Mouse (Mus musculus) CH12.LX (cell line): Measurements from ENCODE around the gene Dusp22. TPM values are rescaled to one million over a fixed set of nuclear protein-coding genes. Genes with fewer than 3 reads are reported as not detected.

Experiments used
- DNase-seq: peaks from one replicate; pipeline ENCODE4 v3.0.0-alpha.2; 2013; ENCODE audit errors: extremely low read depth
- H3K27ac ChIP-seq: 2 replicates; pipeline ENCODE4 v1.5.1; 2012; ENCODE audit warnings: low read depth, mild to moderate bottlenecking, control low read depth, moderate library complexity; ENCODE audit not compliant: insufficient read depth
- H3K27me3 ChIP-seq: replicated peaks from 2 replicates; pipeline ENCODE3; 2012; ENCODE audit warnings: inconsistent platforms
- H3K36me3 ChIP-seq, 2 experiments: replicated peaks in 1 of 2; 2 replicates each; pipeline versions ENCODE3 to v1.6.1; 2012; ENCODE audit warnings: inconsistent platforms in 1 of 2, low read length in 1 of 2, mild to moderate bottlenecking in 1 of 2, mixed read lengths in 1 of 2, moderate library complexity in 1 of 2; ENCODE audit not compliant: control insufficient read depth in 1 of 2, insufficient read depth in 1 of 2
- H3K4me1 ChIP-seq, 2 experiments: 2 replicates each; pipeline ENCODE4 v1.6.1; 2012; ENCODE audit warnings: inconsistent platforms in 1 of 2, moderate library complexity in 1 of 2; ENCODE audit not compliant: insufficient read depth in 2 of 2, control insufficient read depth in 1 of 2
- H3K4me2 ChIP-seq: 2 replicates; pipeline ENCODE4 v1.6.1; 2012; ENCODE audit warnings: low read depth, mild to moderate bottlenecking, control low read depth; ENCODE audit not compliant: poor library complexity, insufficient read depth, severe bottlenecking
- H3K4me3 ChIP-seq, 3 experiments: fragments of 150-350 bp in 1 of 3; sonication (generic) in 1 of 3; replicated peaks in 1 of 3; 2 replicates each; pipeline versions ENCODE3 to v1.5.1; 2011 to 2012; ENCODE audit warnings: low read depth in 2 of 3, low read length in 2 of 3, mild to moderate bottlenecking in 2 of 3, moderate library complexity in 2 of 3, control low read depth in 1 of 3, improper control_type of control experiment in 1 of 3, inconsistent platforms in 1 of 3, mixed read lengths in 1 of 3; ENCODE audit not compliant: poor library complexity in 1 of 3
- H3K79me2 ChIP-seq: replicated peaks from 2 replicates; pipeline ENCODE4 v1.6.1; 2012; ENCODE audit warnings: mild to moderate bottlenecking, moderate library complexity; ENCODE audit not compliant: control insufficient read depth, poor library complexity, insufficient read depth, severe bottlenecking; ENCODE audit errors: extremely low read depth
- H3K9ac ChIP-seq: 2 replicates; pipeline ENCODE4 v1.6.1; 2012; ENCODE audit warnings: low read depth, mild to moderate bottlenecking, control low read depth, moderate library complexity; ENCODE audit not compliant: insufficient read depth
- H3K9me3 ChIP-seq: replicated peaks from 2 replicates; pipeline ENCODE3; 2012; ENCODE audit warnings: low read length, inconsistent platforms, mixed read lengths
- BHLHE40 ChIP-seq: IDR thresholded peaks from 2 replicates; pipeline ENCODE4 v1.6.1; 2011; ENCODE audit warnings: mild to moderate bottlenecking, low read depth, low read length, improper control_type of control experiment
- CHD2 ChIP-seq: IDR thresholded peaks from 2 replicates; pipeline ENCODE4 v1.6.1; 2011; ENCODE audit warnings: low read length, improper control_type of control experiment
- CTCF ChIP-seq, 2 experiments: IDR thresholded peaks in 1 of 2; conservative IDR thresholded peaks in 1 of 2; 2 replicates each; pipeline ENCODE4 v1.5.1; 2011 to 2012; ENCODE audit warnings: low read depth in 2 of 2, low read length in 2 of 2, improper control_type of control experiment in 1 of 2, inconsistent platforms in 1 of 2, mild to moderate bottlenecking in 1 of 2, moderate library complexity in 1 of 2
- E2F4 ChIP-seq: IDR thresholded peaks from 2 replicates; pipeline ENCODE4 v1.6.1; 2011; ENCODE audit warnings: low read depth, low read length, improper control_type of control experiment; ENCODE audit not compliant: insufficient replicate concordance
- ELF1 ChIP-seq: IDR thresholded peaks from 2 replicates; pipeline ENCODE4 v1.6.1; 2014; ENCODE audit warnings: low read depth, mild to moderate bottlenecking, inconsistent platforms, low read length, improper control_type of control experiment
- ETS1 ChIP-seq: conservative IDR thresholded peaks from 2 replicates; pipeline ENCODE4 v1.6.1; 2012; ENCODE audit warnings: low read depth, mild to moderate bottlenecking, inconsistent platforms, low read length, improper control_type of control experiment, moderate library complexity
- HCFC1 ChIP-seq: IDR thresholded peaks from 2 replicates; pipeline ENCODE4 v1.6.1; 2012; ENCODE audit warnings: low read depth, mild to moderate bottlenecking, inconsistent platforms, low read length, improper control_type of control experiment
- IRF4 ChIP-seq: IDR thresholded peaks from 2 replicates; pipeline ENCODE4 v1.6.1; 2014; ENCODE audit warnings: low read depth, mild to moderate bottlenecking, inconsistent platforms, low read length, improper control_type of control experiment
- JUN ChIP-seq: IDR thresholded peaks from 2 replicates; pipeline ENCODE4 v1.6.1; 2011; ENCODE audit warnings: low read depth, mild to moderate bottlenecking, low read length, improper control_type of control experiment, moderate library complexity; ENCODE audit not compliant: insufficient read depth
- JUND ChIP-seq: conservative IDR thresholded peaks from 2 replicates; pipeline ENCODE4 v1.6.1; 2011; ENCODE audit warnings: low read depth, low read length, improper control_type of control experiment
- MAX ChIP-seq: IDR thresholded peaks from 2 replicates; pipeline ENCODE4 v1.6.1; 2011; ENCODE audit warnings: low read length, improper control_type of control experiment
- MAZ ChIP-seq: IDR thresholded peaks from 2 replicates; pipeline ENCODE4 v1.6.1; 2012; ENCODE audit warnings: low read depth, mild to moderate bottlenecking, inconsistent platforms, low read length, improper control_type of control experiment, moderate library complexity
- MEF2A ChIP-seq: IDR thresholded peaks from 2 replicates; pipeline ENCODE4 v1.6.1; 2014; ENCODE audit warnings: low read depth, mild to moderate bottlenecking, inconsistent platforms, low read length, improper control_type of control experiment, borderline replicate concordance
- MXI1 ChIP-seq: IDR thresholded peaks from 2 replicates; pipeline ENCODE4 v1.6.1; 2011; ENCODE audit warnings: mild to moderate bottlenecking, low read depth, low read length, improper control_type of control experiment
- MYC ChIP-seq: IDR thresholded peaks from 2 replicates; pipeline ENCODE4 v1.6.1; 2011; ENCODE audit warnings: low read depth, mild to moderate bottlenecking, improper control_type of control experiment, low read length
- NRF1 ChIP-seq: IDR thresholded peaks from 2 replicates; pipeline ENCODE4 v1.6.1; 2014; ENCODE audit warnings: low read depth, mild to moderate bottlenecking, inconsistent platforms, low read length, improper control_type of control experiment, moderate library complexity
- PAX5 ChIP-seq: IDR thresholded peaks from 2 replicates; pipeline ENCODE4 v1.6.1; 2012; ENCODE audit warnings: low read length, inconsistent platforms, mixed read lengths
- POLR2A ChIP-seq: IDR thresholded peaks from 2 replicates; pipeline ENCODE4 v1.6.1; 2011; ENCODE audit warnings: low read depth, mild to moderate bottlenecking, improper control_type of control experiment, low read length
- POLR2AphosphoS2 ChIP-seq: IDR thresholded peaks from 2 replicates; pipeline ENCODE4 v1.6.1; 2011; ENCODE audit warnings: low read depth, low read length, improper control_type of control experiment
- RCOR1 ChIP-seq: conservative IDR thresholded peaks from 2 replicates; pipeline ENCODE4 v1.6.1; 2012; ENCODE audit warnings: low read depth, mild to moderate bottlenecking, inconsistent platforms, low read length, improper control_type of control experiment
- SMC3 ChIP-seq: IDR thresholded peaks from 2 replicates; pipeline ENCODE4 v1.6.1; 2011; ENCODE audit warnings: low read depth, low read length, improper control_type of control experiment
- TBP ChIP-seq: conservative IDR thresholded peaks from 2 replicates; pipeline ENCODE4 v1.6.1; 2011; ENCODE audit warnings: low read depth, low read length, improper control_type of control experiment
- TCF12 ChIP-seq: IDR thresholded peaks from 2 replicates; pipeline ENCODE4 v1.6.1; 2014; ENCODE audit warnings: low read depth, mild to moderate bottlenecking, inconsistent platforms, low read length, improper control_type of control experiment
- ZKSCAN1 ChIP-seq: IDR thresholded peaks from 2 replicates; pipeline ENCODE4 v1.6.1; 2012; ENCODE audit warnings: low read depth, inconsistent platforms, low read length, improper control_type of control experiment, borderline replicate concordance
- ZMIZ1 ChIP-seq: IDR thresholded peaks from 2 replicates; pipeline ENCODE4 v1.6.1; 2012; ENCODE audit warnings: low read depth, mild to moderate bottlenecking, inconsistent platforms, low read length, improper control_type of control experiment
- ZNF384 ChIP-seq: IDR thresholded peaks from 2 replicates; pipeline ENCODE4 v1.6.1; 2012; ENCODE audit warnings: low read depth, low read length, improper control_type of control experiment, inconsistent platforms
- dilution Hi-C: fragments of 300-500 bp; cut with MboI; formaldehyde crosslinking; loops from 2 replicates; pipeline ENCODE4 v1.14.3; 2020; ENCODE audit warnings: low sequenced_read_pairs; ENCODE audit not compliant: extremely low pct_unique_long_range_greater_than_20kb, extremely low pct_ligation_motif_present
- in situ Hi-C: fragments of 300-500 bp; cut with MboI; formaldehyde crosslinking; loops from 3 replicates; pipeline ENCODE4 v1.14.3; 2019; ENCODE audit warnings: low sequenced_read_pairs, low pct_ligation_motif_present, low pct_unique_long_range_greater_than_20kb, mixed read lengths
- polyA plus RNA-seq: library from polyadenylated mRNA; unstranded; fragments of >175 nt; gene quantifications from 2 replicates; pipeline ENCODE4 v1.2.1, GENCODE M21; 2012; ENCODE audit warnings: low read depth; ENCODE audit not compliant: insufficient read length
- total RNA-seq, 2 experiments: library from RNA; depleted of rRNA; stranded (reverse); fragments of 300-350 nt in 1 of 2; fragments of >200 nt in 1 of 2; gene quantifications; 2 replicates each; pipeline ENCODE4 v1.2.3; 2012 to 2014

Dusp22 gene
- total and polyA plus RNA-seq, 3 experiments = 18.0 to 28.7 (median 22.5) TPM

GRCm38 (mm10) chr13:30688035-30688616 is 28.3 kb downstream of the Dusp22 start (continued):
- TF ChIP-seq MAZ (peak; percentile 83; the same call in 1 of the 2 replicates), ZMIZ1 (peak; percentile 27; the same call in 1 of the 2 replicates), MEF2A (peak; percentile 97), JUN (peak; percentile 75; the same call in 1 of the 2 replicates), ZNF384 (0 out of 2 replicates have a peak, but pooled peaks have one; percentile 24), NRF1 (0 out of 2 replicates have a peak, but pooled peaks have one; percentile 3), SMC3 (no peak; the same call in 1 of the 2 replicates), ZKSCAN1 (no peak), E2F4 (peak; percentile 19; the same call in 1 of the 2 replicates), MXI1 (peak; percentile 68)

GRCm38 (mm10) chr13:30689475-30689874 is 29.7 kb downstream of the Dusp22 start:
- dilution Hi-C loops (no loop called here), in situ Hi-C loops (no loop called here)
- DNase-seq = no peak
- peak overlapping the region; percentile 84 for H3K27ac ChIP-seq
- 0 out of 2 replicates have a peak overlapping the region, but pooled peaks have one; percentile 12 for H3K9ac ChIP-seq
- H3K36me3 ChIP-seq = peaks cover 0 to 10% of the 10 kb centered on the region in 2 experiments
- H3K4me2 ChIP-seq = peak overlapping the region; percentile 44; the same call in 1 of the 2 replicates
- TF ChIP-seq RCOR1 (no peak), CHD2 (peak; percentile 36; the same call in 1 of the 2 replicates), ZNF384 (peak; percentile 90), TBP (0 out of 2 replicates have a peak, but pooled peaks have one; percentile 42), MXI1 (no peak), BHLHE40 (peak; percentile 81), CTCF (conservative IDR thresholded peaks at IDR 0.05 in 1 of 2, IDR thresholded peaks at IDR 0.05 in 1 of 2; ENCODE audit: low read depth in 2 of 2, low read length in 2 of 2) (no peak), ZKSCAN1 (no peak), HCFC1 (no peak), POLR2A (peak; percentile 39), ELF1 (peak; percentile 56; the same call in 1 of the 2 replicates), MAX (no peak), IRF4 (no peak; the same call in none of the 2 replicates), MYC (peak; percentile 64; the same call in 1 of the 2 replicates), PAX5 (no peak), TCF12 (0 out of 2 replicates have a peak, but pooled peaks have one; percentile 18), ZMIZ1 (no peak), JUND (0 out of 2 replicates have a peak, but pooled peaks have one; percentile 9), ETS1 (peak; percentile 52), E2F4 (no peak), POLR2AphosphoS2 (no peak), MAZ (no peak)
- TF ChIP-seq, all 38 proteins: peak for 10
- H3K79me2 ChIP-seq = no peaks in the 10 kb centered on the region
- H3K9me3 ChIP-seq = no peaks in the 10 kb centered on the region
- H3K4me1 ChIP-seq = peaks cover 57 to 100% of the 10 kb centered on the region in 2 experiments
- no peaks in the 10 kb centered on the region for H3K27me3 ChIP-seq
- no peak overlapping the region for H3K4me3 ChIP-seq
